Mouse (Mus musculus): Measurements from ENCODE around the gene Clba1.
A peak's percentile ranks its signal among the peaks of the same experiment; 100 is the strongest.
"Not testable (repeated sequence)": the region's sequence is repeated elsewhere in the genome, so short reads cannot be mapped to it uniquely, and the experiment has no call there.

The Clba1 gene

DNA sequence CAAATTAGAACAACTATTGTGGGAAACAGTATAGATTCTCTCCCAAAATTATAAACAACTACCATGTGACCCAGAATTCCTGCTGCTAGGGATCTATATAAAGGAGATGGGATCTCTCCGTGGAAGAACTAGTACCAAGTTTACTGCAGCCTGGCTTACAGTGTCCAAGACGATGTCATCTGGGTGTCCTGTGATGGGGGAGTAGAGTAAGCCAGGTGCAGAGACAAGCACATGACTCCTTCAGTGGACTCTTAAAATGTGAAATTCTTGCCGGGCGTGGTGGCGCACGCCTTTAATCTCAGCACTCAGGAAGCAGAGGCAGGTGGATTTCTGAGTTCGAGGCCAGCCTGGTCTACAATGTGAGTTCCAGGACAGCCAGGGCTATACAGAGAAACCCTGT, 8.1 kb downstream of the Clba1 start:
- DNase-seq (ENCODE audit: low read depth, low spot score): not testable (repeated sequence)

DNA sequence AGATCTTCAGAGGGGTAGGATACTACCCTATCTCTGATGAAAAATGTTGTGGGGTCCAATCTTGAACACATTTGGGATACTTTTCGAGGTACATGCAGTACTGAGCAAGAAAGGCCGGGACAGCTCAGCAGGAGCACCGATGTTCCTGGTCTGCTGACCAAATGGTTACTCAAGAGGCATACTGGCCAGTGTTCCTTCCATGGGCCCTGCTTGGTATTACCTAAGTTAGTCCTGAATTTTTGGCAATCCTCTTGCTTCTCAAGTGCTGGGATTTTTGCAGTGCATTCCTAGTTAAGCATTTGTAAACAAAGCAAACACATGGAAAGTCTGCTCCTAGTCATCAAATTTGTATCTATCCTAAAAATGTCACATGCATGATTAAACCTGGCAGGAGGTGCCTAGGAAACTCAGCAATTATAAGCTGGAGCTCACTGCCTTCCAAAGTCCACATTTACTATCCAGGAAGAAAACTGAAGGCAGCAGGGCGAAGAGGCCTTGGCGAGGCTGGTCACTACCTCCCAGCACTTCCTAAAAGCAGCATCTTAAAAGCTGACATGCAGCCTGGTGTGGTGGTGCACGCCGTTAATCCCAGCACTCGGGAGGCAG, 10.4 kb downstream of the Clba1 start:
- DNase-seq (ENCODE audit: low read depth, low spot score): no peak

- peak; percentile 76 for DNase-seq (ENCODE audit: low read depth, low spot score)
These were observed 11.8 kb downstream of the Clba1 start for GRCm38 (mm10) chr12:112820401-112820999.

GRCm38 (mm10) chr12:112821216-112821615, 12.5 kb downstream of the Clba1 start:
- no peak for DNase-seq (ENCODE audit: low read depth, low spot score)

GRCm38 (mm10) chr12:112821974-112822373, 13.2 kb downstream of the Clba1 start:
- no peak for DNase-seq (ENCODE audit: low read depth, low spot score)

GRCm38 (mm10) chr12:112822676-112823075, 13.9 kb downstream of the Clba1 start:
- DNase-seq (ENCODE audit: low read depth, low spot score): peak; percentile 46

DNA sequence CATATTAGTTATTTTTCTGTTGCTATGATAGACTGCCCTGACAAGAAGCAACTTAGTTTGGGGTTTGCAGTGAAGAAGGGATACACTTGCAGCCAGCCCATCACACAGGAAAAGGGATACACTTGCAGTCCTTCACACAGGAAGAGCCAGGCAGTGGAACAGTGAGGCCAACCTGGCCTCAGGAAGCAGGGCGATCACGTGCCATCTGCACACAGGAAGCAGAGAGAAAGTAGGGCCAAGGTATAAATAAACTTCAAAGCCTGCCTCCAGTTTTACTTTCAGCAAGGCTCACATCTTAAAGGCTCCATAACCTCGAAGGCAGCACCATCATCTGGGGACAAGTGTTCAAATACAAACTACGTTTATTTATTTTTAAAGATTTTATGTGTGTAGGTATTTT, 14.5 kb downstream of the Clba1 start:
- DNase-seq (ENCODE audit: low read depth, low spot score): no peak

DNA sequence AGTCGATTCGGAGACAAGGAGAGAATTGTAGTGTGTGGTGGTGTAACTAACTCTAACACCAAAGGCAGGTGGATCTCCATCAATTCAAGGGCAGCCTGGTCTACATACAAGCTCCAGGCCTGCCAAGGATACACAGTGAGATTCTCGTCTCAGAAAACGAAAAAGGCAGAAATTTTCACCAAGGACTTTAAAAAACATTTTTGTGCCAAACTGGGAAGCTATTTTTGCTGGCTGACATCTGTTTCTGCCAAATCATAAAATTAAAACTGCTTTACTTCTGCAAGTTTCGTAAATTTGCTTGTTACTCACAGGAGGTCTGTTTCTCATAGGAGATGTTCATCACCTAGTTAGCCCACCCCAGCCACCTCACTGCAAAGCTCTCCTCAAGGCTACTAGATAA, 17.2 kb downstream of the Clba1 start:
- no peak for DNase-seq (ENCODE audit: low read depth, low spot score)

- no peak for DNase-seq (ENCODE audit: low read depth, low spot score)
These were observed 19.9 kb downstream of the Clba1 start for GRCm38 (mm10) chr12:112828501-112829243.

DNA sequence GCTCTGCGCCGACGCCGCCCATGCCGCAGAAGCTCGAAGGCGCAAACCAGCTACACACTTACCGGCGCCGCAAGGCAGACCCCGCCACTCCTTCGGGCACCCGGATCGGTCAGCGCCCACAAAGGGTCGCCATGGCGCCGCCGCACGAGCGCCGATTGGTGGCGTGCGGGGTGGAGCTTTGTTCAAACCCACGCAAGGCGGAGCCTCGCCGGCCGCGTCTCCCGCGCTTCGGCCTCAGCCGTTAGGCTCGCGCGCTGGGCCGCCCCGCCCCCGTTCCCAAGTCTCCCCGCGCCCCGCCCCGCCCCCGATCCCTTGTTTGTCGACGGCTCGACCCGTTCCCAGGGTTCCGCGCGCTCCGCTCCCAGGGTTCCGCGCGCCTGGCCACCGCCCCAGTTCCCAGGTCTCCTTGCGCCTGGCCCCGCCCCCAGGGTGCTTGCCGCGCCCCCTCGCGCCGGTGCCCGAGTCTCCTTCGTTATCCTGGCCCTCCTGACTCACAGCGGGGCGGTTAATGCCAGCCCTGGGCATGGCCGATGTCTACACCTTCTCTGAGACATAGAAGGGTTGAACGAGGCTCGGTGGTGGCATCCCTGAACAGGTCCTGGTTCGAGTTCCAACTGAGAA, 20.6 kb downstream of the Clba1 start, which contains the start of gene Cdca4:
Gene Cdca4 (minus strand): TSS at position 180 of the 621 bp plus-strand sequence.
- DNase-seq (ENCODE audit: low read depth, low spot score): peak; percentile 96

GRCm38 (mm10) chr12:112830141-112830540, 21.4 kb downstream of the Clba1 start:
- no peak for DNase-seq (ENCODE audit: low read depth, low spot score)

DNA sequence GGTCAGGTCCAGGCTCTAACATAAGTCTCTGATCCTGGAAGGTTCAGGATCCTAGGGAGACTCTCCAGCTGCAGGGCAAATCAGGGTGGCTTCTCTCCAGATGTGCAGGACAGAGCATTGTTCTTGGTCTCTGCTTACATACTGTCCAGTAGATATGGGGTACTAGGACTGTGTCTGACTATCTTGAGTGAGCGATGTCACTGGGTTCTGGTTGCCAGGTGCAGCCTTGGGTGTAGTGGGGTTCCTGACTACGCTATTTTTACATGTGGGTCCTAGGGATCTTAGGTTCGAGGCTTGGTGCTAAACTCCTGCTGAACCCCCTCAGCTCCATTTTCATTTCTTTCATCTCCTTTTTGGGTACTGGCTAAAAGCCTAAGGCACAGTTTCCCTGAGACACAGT, 21.8 kb downstream of the Clba1 start:
- DNase-seq (ENCODE audit: low read depth, low spot score): no peak

DNA sequence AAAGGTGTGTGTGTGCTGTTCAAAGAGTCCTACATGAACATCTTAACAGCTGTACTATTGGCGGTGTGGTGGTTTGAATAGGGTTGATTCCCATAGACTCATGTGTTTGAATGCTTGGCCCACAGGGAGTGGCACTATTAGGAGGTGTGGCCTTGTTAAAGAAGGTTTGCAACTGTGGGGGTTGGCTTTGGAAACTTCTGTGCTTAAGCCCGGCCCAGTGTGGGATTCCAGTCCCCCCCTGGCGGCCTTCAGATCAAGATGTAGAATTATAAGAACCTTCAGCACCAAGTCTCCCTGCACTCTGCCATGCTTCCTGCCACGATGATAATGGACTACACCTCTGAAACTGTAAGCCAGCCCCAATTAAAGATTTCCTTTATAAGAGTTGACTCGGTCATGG, 23.7 kb downstream of the Clba1 start:
- DNase-seq (ENCODE audit: low read depth, low spot score): peak; percentile 90

DNA sequence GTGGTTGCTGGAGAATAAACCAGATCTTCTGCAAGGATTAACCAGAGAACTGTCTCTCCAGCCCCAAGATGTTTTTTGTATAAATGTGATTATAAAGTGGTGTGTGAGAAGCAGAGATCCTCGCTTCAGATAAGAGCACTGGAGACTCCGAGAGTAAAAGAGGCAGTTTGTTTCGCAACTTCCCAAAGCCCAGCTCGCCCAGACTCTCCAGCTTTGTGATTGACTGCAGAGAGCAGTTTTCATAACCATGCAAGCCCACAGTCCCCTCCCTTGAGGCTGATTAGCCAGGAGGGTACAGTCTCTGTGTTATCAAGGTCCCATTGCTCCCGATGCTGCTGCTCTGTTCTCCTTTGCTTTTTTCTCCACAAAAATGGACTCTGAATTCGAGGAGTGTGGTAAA, 24.8 kb downstream of the Clba1 start:
- DNase-seq (ENCODE audit: low read depth, low spot score): no peak

- no peak for DNase-seq (ENCODE audit: low read depth, low spot score)
These were observed 26.3 kb downstream of the Clba1 start for GRCm38 (mm10) chr12:112835046-112835445.

- peak; percentile 27 for DNase-seq (ENCODE audit: low read depth, low spot score)
These were observed 31.7 kb downstream of the Clba1 start for GRCm38 (mm10) chr12:112840209-112841086.

GRCm38 (mm10) chr12:112841338-112841892, 32.7 kb downstream of the Clba1 start:
- peak; percentile 66 for DNase-seq (ENCODE audit: low read depth, low spot score)

- DNase-seq (ENCODE audit: low read depth, low spot score): not testable (repeated sequence)
These were observed 33.4 kb downstream of the Clba1 start for GRCm38 (mm10) chr12:112842128-112842527.

GRCm38 (mm10) chr12:112843803-112844202, 35.1 kb downstream of the Clba1 start:
- peak; percentile 76 for DNase-seq (ENCODE audit: low read depth, low spot score)

DNA sequence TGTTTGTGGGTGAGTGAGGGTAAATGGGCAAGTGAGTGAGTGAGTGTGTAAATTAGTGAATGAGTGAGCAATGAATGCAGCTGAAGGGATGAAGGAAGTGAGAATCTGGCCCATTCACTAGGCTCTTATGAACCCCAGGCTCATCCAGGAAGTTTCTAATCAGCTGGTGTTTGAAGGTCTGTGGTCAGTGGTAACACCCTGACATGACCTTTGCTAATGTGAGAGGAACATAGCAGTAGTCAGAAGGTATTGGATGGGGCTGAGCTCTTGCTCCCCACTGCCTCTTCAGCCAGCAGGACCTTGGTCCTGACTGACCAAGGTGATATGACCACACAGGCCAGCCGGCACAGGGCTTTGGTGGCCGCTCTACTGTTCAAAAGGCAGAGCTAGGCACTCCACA, 39.1 kb downstream of the Clba1 start:
- DNase-seq (ENCODE audit: low read depth, low spot score): no peak
